Mouse (Mus musculus): ENCODE data around the gene Ptgs1.

- no peak for TF ChIP-seq POLR2A (IDR thresholded peaks at IDR 0.05; ENCODE audit: extremely low read depth, insufficient read depth, low read length)
- no peak for TF ChIP-seq CTCF (IDR thresholded peaks at IDR 0.05; ENCODE audit: extremely low read depth, insufficient read depth, low read length)
Observed at GRCm38 (mm10) chr2:36259798-36260540, 29.7 kb downstream of the Ptgs1 start.

Data from cortical plate, adult 2 months (tissue).